Mouse (Mus musculus) liver, embryonic 16.5 days (tissue): ENCODE measurements around the gene Mbd5. TPM values are rescaled to one million over a fixed set of nuclear protein-coding genes. Genes with fewer than 3 reads are reported as not detected.

ENCODE experiments used
- ATAC-seq: fragments of 200-750 bp; cut with Nextera tagmentation; 2 replicates; pipeline ENCODE4 v1.8.0; 2017; ENCODE audit warnings: low read depth, mild to moderate bottlenecking, moderate number of reproducible peaks, moderate library complexity
- H3K27ac ChIP-seq: fragments of 300-500 bp; sonication (generic); 2 replicates; pipeline ENCODE4 v1.5.1; 2014; ENCODE audit warnings: mild to moderate bottlenecking, low read length
- H3K27me3 ChIP-seq: fragments of 300-500 bp; sonication (generic); 2 replicates; pipeline ENCODE4 v1.6.1; 2014; ENCODE audit warnings: low read depth, low read length, mixed read lengths; ENCODE audit not compliant: control insufficient read depth, insufficient read depth
- H3K36me3 ChIP-seq: fragments of 300-500 bp; sonication (generic); 2 replicates; pipeline ENCODE4 v1.6.1; 2014; ENCODE audit warnings: mild to moderate bottlenecking; ENCODE audit not compliant: control insufficient read depth, insufficient read depth
- H3K4me1 ChIP-seq: fragments of 300-500 bp; sonication (generic); 2 replicates; pipeline ENCODE4 v1.6.1; 2014; ENCODE audit warnings: low read depth, low read length, mixed read lengths; ENCODE audit not compliant: control insufficient read depth
- H3K4me2 ChIP-seq: fragments of 300-500 bp; sonication (generic); 2 replicates; pipeline ENCODE4 v1.6.1; 2014; ENCODE audit warnings: low read depth, low read length, mixed read lengths
- H3K4me3 ChIP-seq: fragments of 300-500 bp; sonication (generic); 2 replicates; pipeline ENCODE4 v1.5.1; 2014; ENCODE audit warnings: low read depth, mild to moderate bottlenecking, low read length
- H3K9ac ChIP-seq: fragments of 300-500 bp; sonication (generic); 2 replicates; pipeline ENCODE4 v1.6.1; 2014; ENCODE audit warnings: low read depth, low read length
- H3K9me3 ChIP-seq: fragments of 300-500 bp; sonication (generic); replicated peaks from 2 replicates; pipeline ENCODE4 v1.6.1; 2016; ENCODE audit warnings: low read length; ENCODE audit not compliant: control insufficient read depth
- WGBS: fragments of 180-500 bp; shearing (Covaris S2); extraction: QIAGEN DNeasy Blood & Tissue Kit; methylation state at CpG from one replicate; pipeline ENCODE4 v1.1.7; 2014; ENCODE audit not compliant: insufficient replicate concordance; 5-methylcytosine and 5-hydroxymethylcytosine counted together
- polyA plus RNA-seq: library from polyadenylated mRNA; unstranded; fragments of >200 nt; fragmentation: Nextera tagmentation; extraction: Ambion mirVana; gene quantifications from 2 replicates; pipeline ENCODE4 v1.2.1, GENCODE M21; 2015

The Mbd5 gene
- polyA plus RNA-seq, 1 experiment from 2014 or later: 7.3 TPM

- no peak overlapping the region for H3K27ac ChIP-seq
- H3K9ac ChIP-seq: no peak overlapping the region
- no peak for ATAC-seq
- H3K36me3 ChIP-seq: no peaks in the 10 kb centered on the region
- no peaks in the 10 kb centered on the region for H3K9me3 ChIP-seq
- no peak overlapping the region for H3K4me2 ChIP-seq
- no peaks in the 10 kb centered on the region for H3K27me3 ChIP-seq
- 58% methylated on average over 3 of the region's 3 CpGs for WGBS
- H3K4me3 ChIP-seq: no peak overlapping the region
- no peaks in the 10 kb centered on the region for H3K4me1 ChIP-seq
Measured at GRCm38 (mm10) chr2:48956591-48956990, 7.3 kb downstream of the Mbd5 start.

DNA sequence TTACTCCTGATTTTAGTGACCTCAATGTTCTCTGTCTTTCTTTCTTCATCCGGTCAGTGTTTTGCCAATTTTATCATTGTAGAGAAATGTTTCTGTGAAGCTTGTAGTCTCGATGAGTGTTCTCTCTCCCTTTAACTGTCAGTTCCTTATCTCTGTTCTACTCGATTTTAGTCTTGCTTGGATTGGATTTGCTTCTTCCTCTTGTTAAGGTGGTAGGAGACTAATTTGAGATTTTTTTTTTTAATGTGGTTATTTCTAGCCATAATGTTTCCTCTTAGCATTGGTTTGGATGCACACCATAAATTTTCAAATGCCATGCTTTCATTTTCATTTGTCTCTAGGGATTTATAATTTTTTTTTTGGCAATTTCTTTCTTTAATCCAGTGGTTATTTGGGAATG, 29.6 kb downstream of the Mbd5 start:
- Histone ChIP-seq H3K27ac (no peak overlapping the region), H3K27me3 (no peaks in the 10 kb centered on the region), H3K9ac (no peak overlapping the region), H3K4me3 (no peak overlapping the region), H3K4me1 (no peaks in the 10 kb centered on the region), H3K9me3 (no peaks in the 10 kb centered on the region), H3K36me3 (no peaks in the 10 kb centered on the region), H3K4me2 (no peak overlapping the region)
- ATAC-seq: no peak
- WGBS: 26% methylated on average over 3 of the region's 3 CpGs

GRCm38 (mm10) chr2:48990322-48990721, 41.0 kb downstream of the Mbd5 start:
- 73% methylated on average over 3 of the region's 3 CpGs for WGBS
- Histone ChIP-seq H3K4me3 (no peak overlapping the region), H3K27ac (no peak overlapping the region)

GRCm38 (mm10) chr2:49040481-49040880, 91.2 kb downstream of the Mbd5 start:
- Histone ChIP-seq H3K4me3 (no peak overlapping the region), H3K36me3 (no peaks in the 10 kb centered on the region), H3K9me3 (no peaks in the 10 kb centered on the region), H3K4me2 (no peak overlapping the region), H3K27me3 (no peaks in the 10 kb centered on the region), H3K27ac (no peak overlapping the region), H3K9ac (no peak overlapping the region), H3K4me1 (no peaks in the 10 kb centered on the region)
- no peak for ATAC-seq
- 80% methylated on average over 3 of the region's 3 CpGs for WGBS

More at GRCm38 (mm10) chr2:48990322-48990721, 41.0 kb downstream of the Mbd5 start:
- H3K9ac ChIP-seq: no peak overlapping the region
- H3K9me3 ChIP-seq: no peaks in the 10 kb centered on the region
- H3K4me2 ChIP-seq: no peak overlapping the region
- ATAC-seq: no peak
- H3K36me3 ChIP-seq: no peaks in the 10 kb centered on the region
- H3K4me1 ChIP-seq: no peaks in the 10 kb centered on the region
- no peaks in the 10 kb centered on the region for H3K27me3 ChIP-seq

GRCm38 (mm10) chr2:49050030-49050429, 100.7 kb downstream of the Mbd5 start:
- ATAC-seq: no peak
- Histone ChIP-seq H3K27me3 (no peaks in the 10 kb centered on the region), H3K36me3 (no peaks in the 10 kb centered on the region), H3K27ac (no peak overlapping the region), H3K9ac (no peak overlapping the region), H3K4me1 (no peaks in the 10 kb centered on the region), H3K9me3 (no peaks in the 10 kb centered on the region), H3K4me3 (no peak overlapping the region), H3K4me2 (no peak overlapping the region)
- WGBS: 75% methylated on average over 4 of the region's 4 CpGs

- Histone ChIP-seq H3K4me2 (no peak overlapping the region), H3K36me3 (no peaks in the 10 kb centered on the region), H3K4me3 (no peak overlapping the region), H3K27me3 (no peaks in the 10 kb centered on the region), H3K27ac (no peak overlapping the region), H3K9me3 (no peaks in the 10 kb centered on the region), H3K4me1 (no peaks in the 10 kb centered on the region), H3K9ac (no peak overlapping the region)
- ATAC-seq: no peak
Measured at GRCm38 (mm10) chr2:49067886-49068285, 118.6 kb downstream of the Mbd5 start.

GRCm38 (mm10) chr2:49084966-49085365, 135.7 kb downstream of the Mbd5 start:
- ATAC-seq: no peak
- Histone ChIP-seq H3K4me3 (no peak overlapping the region), H3K27me3 (no peaks in the 10 kb centered on the region), H3K9me3 (no peaks in the 10 kb centered on the region), H3K36me3 (no peaks in the 10 kb centered on the region), H3K9ac (no peak overlapping the region), H3K27ac (no peak overlapping the region), H3K4me1 (no peaks in the 10 kb centered on the region), H3K4me2 (no peak overlapping the region)
- 41% methylated on average over 4 of the region's 4 CpGs for WGBS

- Histone ChIP-seq H3K4me2 (no peak overlapping the region), H3K4me3 (no peak overlapping the region), H3K4me1 (no peaks in the 10 kb centered on the region), H3K27ac (no peak overlapping the region), H3K36me3 (no peaks in the 10 kb centered on the region), H3K27me3 (no peaks in the 10 kb centered on the region), H3K9me3 (no peaks in the 10 kb centered on the region), H3K9ac (no peak overlapping the region)
- ATAC-seq: no peak
- WGBS: 77% methylated on average over 4 of the region's 4 CpGs
Measured at GRCm38 (mm10) chr2:49090771-49091170, 141.5 kb downstream of the Mbd5 start.

GRCm38 (mm10) chr2:49096765-49097164, 147.5 kb downstream of the Mbd5 start:
- Histone ChIP-seq H3K9ac (no peak overlapping the region), H3K36me3 (no peaks in the 10 kb centered on the region), H3K27me3 (no peaks in the 10 kb centered on the region), H3K4me3 (no peak overlapping the region), H3K4me2 (no peak overlapping the region), H3K4me1 (no peaks in the 10 kb centered on the region), H3K9me3 (no peaks in the 10 kb centered on the region), H3K27ac (no peak overlapping the region)
- no peak for ATAC-seq

GRCm38 (mm10) chr2:49108906-49109305, 159.6 kb downstream of the Mbd5 start:
- Histone ChIP-seq H3K4me1 (no peaks in the 10 kb centered on the region), H3K4me2 (no peak overlapping the region), H3K9me3 (no peaks in the 10 kb centered on the region), H3K27me3 (no peaks in the 10 kb centered on the region), H3K4me3 (no peak overlapping the region), H3K36me3 (no peaks in the 10 kb centered on the region), H3K9ac (no peak overlapping the region), H3K27ac (no peak overlapping the region)
- ATAC-seq: no peak
